Mouse (Mus musculus): ENCODE measurements at regions not wholly inside any gene's neighbourhood (a gene's known extent, or its start where the extent isn't known, plus 50 kb on each side); places are given as distances from the start of the nearest gene placed in this dataset.

DNA sequence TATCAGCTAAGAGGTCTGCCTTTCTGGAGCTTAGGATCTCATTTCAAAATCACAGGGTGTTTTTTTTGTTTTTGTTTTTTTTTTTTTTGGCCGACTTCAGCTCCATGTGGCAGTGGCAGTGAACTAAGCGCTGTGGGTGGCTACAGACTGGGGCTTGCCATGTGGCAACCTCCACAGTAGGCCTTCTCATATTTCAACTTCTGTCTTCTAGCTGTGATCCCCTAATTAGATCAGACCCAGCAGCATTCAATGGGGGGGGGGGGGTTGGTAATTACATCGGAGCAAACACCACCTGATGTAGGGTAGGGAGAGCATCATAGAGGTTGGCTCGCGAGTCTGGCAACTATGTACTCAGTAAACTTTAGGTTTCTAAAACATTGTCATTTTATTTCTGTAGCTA, 392.1 kb upstream of the Dcn start:
- TF ChIP-seq CTCF (conservative IDR thresholded peaks at IDR 0.05; ENCODE audit: insufficient read depth, insufficient read length, low read depth, low read length) (no peak), POLR2A (IDR thresholded peaks at IDR 0.05; ENCODE audit: low read depth, low read length) (no peak)

Measured in kidney, adult 2 months (tissue).